Mouse (Mus musculus) 3T3-L1 (cell line): ENCODE results near the gene Wt1.

Experiments used
- DNase-seq: peaks from one replicate; pipeline ENCODE4 v3.0.0-alpha.2; 2015; ENCODE audit warnings: low read depth, low spot score

Gene Wt1

DNA sequence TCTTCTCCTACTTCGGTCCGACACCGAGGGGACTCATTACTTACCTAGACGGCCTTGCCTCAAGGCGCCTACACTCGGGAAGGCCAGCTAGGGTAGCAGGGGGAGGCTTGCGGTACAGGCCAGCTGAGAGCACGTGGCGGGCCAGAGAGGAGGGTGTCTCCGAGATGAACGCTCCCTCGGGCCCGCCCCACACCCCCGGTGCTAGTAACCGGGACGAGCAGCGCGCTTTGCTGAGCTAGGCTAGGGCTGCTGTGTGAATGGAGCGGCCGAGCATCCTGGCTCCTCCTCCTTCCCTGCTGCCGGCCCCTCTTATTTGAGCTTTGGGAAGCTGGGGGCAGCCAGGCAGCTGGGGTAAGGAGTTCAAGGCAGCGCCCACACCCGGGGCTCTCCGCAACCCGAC, at the start of gene Wt1:
TSS of gene Wt1 (plus strand) at position 251 of the 400 bp plus-strand sequence.
- DNase-seq = no peak

DNA sequence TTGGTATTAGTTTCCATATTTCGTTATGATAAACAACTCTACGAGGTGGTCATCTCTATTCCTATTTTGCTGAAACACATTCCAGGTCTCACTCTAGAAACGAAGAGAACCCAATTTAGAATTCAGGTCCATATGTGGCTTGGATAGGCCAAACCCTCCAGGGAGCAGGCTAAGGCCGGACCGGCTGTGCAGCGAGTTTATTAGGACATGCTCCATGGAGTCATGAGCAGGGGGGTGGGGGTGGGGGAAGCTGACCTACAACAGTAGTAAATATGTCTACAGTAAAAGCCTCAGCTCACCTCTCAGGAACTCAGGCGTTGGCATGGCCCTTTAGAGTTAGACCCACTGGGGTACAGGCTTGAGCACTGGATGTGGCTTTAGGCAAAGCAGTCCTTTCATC, 49.2 kb upstream of the Wt1 start:
- DNase-seq = no peak

DNA sequence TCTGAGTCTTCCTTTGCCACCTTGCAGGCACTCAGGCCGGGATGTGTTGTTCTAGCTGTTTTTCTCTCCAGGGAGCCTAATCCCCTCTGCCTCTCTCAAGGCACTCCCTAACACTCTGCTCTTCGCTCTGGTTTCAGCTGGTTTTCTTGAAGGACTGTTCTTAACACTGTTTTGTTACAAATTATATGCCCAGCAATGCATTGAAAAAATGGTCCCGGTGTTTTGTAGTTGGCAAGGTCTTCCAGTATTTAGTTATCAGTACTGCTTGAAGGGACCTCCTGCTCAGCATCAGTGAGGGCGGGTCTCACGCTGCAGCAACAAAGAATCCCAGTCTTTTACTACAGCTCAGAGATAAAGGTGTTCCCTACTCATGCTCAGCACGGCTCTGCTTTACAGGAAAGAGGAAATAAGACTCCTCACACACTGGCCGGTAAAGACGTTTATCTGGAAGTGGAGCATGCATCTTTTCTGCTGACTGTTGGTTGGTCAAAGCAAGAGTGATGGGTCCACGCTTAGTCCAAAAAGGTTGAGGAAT, 44.0 kb upstream of the Wt1 start:
- no peak for DNase-seq

DNA sequence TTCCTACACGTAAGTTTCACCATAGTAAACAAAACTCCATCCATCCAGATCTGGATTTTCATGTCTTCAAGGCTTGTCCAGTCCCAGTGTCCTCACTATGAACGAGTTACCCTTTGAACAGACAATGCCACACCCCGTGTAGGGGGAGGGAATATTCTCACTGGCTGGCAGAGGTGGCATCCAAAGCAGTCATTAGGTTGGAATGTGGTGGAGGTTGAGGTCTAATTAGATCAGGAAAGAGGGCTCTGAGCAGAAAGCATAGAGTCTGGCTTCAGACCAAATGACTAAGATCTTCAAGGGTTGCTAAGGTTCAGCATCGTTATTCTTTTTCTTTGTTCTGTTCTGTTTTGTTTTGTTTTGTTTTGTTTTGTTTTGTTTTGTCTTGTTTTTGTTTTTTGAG, 42.3 kb upstream of the Wt1 start:
- peak; percentile 43 for DNase-seq

DNA sequence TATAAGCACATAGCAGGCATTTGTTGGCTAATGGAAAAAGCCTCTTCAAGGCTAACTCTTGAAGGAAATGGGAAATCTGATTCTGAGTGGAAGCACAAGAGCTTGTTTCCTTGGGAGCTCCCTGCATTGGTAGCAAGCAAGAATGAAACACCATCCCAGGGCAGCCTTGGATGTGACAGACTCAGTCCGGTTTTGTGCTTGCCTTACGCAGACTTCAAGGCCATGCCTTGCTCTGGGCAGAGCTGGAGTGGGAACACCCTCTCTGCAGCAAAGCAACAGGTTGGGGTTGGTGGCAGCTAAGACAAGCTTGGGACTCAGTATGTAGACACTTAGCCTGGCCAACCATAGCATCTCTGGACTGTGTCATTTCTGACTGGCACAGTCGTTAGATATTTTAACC, 40.2 kb upstream of the Wt1 start:
- no peak for DNase-seq

DNA sequence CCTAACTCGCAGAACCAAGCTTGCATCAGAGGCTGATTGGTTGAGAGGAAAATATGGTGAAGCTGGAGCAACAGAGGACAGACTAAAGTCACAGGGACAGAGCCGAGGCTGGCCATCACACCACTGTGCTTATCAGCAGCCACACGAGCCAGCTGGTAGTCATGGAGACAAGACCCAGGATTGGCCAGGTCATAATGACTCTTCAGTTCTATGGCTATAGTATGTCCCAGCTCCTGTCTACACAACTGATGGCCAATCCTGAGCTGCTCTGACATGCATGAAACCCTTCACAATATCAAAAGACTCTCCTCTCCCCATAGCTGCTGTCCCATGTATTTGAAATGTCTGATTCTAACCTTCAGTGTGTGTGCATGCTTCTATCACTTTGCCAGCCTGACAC, 38.3 kb upstream of the Wt1 start:
- no peak for DNase-seq

DNA sequence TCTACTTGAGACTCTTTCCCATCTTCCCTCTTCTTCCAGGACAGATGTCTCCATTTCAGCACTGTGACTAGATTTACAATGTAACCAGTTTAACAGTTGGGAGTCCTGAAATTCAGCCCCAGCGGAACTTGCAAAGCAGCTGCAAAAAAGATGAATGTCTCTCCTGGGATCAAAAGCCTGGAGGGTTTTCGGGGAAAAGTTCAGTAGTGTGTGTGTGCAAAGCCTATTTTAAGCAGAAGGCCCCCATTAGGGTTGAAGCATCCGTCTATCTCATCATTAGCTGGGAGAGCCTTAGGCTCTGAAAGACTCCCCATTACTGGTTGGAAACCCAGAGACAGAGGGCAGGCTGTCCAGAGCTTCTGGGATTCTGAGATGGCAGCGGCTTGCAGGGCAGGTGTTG, 37.2 kb upstream of the Wt1 start:
- no peak for DNase-seq

DNA sequence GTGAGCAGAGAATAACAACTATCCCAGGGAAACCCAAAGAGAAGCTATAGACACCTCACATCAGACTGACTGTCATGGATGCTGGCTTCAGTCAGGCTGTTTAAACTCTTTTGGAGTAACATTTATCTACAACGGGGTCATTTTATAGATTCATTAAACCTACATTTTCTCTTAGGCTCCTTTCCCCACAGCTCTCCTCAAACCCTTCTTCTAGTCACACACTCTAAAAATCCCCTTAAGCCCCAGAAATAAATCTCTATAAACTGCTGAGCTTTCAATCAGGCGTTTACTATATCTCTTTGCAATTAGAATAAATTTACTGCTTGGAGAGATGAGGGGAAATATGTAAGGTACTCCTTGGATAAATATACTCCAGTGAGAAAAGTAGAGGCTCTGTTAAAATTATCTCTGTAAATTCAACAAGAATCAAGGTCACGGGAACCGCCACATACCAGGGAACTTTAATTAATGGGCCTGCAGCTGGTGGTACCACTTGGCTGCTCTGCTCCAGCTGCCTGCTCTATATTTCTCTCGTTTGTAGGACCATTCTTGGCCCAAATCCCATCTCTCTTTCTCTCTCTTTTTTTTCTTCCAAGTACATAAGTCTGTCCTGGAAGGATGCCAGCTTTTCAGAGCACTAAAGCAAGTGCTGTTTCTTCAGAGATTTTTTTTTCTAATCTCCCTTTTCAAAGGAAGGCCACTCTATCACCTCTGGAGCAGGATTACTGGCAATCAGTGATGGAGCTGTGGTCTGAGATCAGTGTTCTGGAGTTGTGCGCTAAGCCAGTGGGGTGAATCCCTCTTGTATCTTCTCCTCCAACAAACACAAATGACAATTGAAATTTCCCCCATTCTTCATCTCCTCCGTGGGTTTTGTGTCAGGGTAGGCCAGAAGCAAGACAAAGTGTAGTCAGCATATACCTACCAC, 36.5 kb upstream of the Wt1 start:
- DNase-seq = peak; percentile 48

DNA sequence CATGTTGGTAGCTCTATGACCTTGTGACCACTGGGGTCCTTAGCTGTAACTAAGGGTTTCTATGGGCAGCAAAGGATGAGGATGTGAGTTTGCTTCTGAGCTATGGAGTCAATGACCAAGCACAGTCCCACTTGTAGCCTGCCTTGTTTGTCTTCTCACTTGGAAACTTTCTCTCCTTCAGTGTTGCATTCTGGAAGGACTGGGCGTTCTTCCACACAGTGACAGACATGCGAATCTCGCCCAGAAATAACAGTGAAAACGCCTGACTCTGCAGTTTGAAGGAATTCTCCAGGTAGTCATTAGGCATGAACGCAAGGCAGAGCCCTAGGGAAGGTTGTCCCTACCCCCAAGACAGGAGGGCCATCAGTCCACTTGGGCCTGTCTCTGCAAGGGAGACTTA, 35.3 kb upstream of the Wt1 start:
- no peak for DNase-seq

DNA sequence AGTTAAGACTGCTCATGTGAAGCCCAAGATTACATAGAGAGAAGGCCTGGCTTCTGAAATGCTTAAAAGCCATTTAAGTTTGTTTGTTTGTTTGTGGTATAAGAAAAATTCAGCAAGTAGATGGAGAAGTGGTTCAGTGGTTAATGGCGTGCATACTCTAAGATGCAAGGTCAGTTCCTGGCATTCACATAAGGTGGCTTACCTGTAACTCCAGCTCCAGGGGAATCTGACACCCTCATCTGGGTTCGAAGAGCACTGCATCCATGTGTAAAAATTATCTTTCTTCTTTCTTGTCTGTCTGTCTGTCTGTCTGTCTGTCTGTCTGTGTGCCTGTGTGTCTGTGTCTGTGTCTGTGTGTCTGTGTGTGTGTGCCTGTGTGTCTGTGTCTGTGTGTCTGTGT, 34.6 kb upstream of the Wt1 start, which contains the start of gene Gm11060:
TSS of gene Gm11060 (plus strand) at position 301 of the 400 bp plus-strand sequence.
- DNase-seq = no peak

DNA sequence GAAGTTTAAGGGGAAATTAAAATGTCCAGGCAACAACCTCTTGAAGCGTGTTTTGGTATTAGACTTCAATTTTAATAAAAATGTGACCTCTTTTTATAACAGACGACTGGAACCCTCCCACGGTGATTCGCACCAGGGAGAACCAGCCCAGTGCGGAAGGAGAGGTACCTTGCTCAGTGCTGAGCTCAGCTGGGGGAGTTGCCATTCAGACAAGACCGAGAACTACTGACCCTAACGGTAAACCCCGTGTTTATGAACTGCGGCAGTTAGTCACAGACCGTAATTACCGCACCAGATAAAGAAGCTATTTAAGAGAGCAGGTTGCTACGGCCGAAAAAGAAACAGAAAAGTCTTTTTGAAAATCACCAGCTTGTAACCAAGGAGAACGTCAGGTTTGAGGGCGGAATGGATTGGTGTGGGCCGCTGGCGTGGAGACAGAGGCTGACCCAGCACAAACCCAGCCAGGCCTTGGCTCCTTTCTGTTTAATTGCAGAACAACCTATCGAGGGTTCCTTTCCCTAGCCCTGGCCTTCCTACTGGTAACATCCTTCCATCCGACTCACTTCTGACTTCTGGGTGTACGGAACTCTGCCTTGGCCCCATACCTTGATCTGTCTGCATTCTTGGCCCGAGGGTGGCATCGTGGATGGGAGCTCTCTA, 28.9 kb upstream of the Wt1 start:
- DNase-seq = no peak

DNA sequence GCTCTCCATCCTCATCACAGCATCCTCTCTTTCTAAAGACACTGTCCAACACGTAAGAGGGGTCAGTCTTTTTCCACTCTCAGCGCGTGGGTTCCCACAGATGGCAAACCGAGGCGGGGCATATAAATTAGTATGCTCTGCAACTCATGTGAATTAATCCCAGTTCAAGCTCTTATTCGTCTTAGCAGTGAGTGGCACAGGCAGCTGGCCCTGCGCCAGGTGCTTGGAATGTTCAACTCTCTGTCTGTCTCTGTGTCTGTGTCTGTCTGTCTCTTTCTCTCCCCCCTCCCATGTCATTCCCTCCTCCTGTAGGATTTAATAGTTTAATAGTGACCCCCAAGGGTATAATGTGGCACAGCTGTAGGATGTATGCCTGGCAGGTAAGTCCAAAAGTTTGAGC, 26.9 kb upstream of the Wt1 start:
- DNase-seq = no peak

DNA sequence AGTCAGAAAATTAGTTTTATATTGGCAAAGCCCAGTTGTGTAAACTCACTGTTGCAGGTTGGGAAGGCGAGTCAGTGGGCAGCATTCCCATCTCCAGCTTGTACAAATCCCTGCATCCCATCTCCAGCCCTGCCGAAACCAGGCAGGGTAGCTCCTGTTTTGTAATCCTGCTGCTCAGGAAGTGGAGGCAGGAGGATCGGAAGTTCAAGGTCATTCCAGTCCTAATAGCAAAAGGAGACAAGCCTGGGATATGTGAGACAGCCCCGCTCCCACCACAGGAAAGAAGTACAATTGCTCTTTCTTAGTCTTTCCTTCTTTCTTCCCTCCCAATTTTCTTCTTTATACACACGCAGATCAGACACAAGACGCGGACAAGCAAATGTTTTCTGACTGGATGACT, 25.8 kb upstream of the Wt1 start:
- no peak for DNase-seq

DNA sequence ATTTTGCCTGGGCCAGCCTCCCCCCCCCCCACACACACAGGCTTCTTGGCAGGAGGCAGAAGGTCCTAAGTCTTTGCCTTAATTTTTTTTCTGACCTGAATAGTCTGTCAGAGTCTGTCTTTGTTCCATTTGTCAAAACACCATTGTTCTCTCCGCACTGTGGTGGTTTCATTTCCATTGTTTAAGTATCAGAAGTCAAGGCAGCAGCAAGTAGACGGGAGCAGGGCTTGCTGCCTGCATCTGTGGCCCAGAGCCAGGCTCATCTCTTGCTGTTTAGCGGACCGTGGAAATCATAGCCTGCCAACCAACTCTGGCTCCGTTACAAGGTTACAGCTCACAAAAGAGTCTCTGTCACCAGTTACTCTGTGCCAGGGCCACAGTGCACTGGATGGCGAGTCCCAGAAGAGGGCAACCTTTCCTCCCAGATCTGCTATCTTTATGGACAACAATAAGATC, 17.6 kb upstream of the Wt1 start:
- DNase-seq = peak; percentile 96

DNA sequence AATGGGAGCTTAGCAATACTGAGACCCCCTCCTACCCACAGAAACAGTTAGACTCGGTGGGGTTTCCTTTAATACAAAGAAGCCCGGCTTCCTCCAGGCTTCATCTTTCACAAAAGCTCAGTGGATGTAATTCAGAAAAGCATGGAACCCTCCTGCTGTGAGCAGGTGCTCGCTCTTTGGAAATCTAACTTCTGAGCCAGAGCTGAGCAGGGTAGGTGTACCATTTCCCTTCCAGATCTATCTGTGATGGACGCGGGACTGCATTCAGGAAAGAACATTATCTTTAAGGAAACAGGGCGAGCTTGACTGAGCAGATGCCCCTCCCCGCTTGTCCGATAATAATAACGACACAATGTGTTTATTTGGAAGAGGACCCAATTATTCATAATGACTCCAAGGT, 12.3 kb upstream of the Wt1 start:
- no peak for DNase-seq

DNA sequence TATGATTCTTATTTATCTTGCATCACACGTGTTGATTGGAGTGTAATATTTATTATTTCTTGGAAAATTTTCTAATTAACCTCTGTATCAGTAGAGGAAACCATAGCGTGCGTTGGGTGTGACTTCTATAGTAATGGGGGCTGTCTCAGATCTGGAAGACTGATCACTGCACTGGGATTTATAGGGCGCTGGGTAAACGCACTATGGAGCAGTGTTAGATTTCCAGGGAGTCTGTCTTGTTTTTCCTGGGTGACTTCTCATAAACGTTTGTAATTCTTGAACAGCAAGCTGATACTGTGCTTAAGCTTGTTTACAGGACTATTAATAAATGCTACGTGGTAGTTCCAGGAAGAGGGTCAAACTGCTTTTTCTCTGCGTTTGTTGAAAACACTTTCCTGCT, 8.7 kb upstream of the Wt1 start:
- no peak for DNase-seq

DNA sequence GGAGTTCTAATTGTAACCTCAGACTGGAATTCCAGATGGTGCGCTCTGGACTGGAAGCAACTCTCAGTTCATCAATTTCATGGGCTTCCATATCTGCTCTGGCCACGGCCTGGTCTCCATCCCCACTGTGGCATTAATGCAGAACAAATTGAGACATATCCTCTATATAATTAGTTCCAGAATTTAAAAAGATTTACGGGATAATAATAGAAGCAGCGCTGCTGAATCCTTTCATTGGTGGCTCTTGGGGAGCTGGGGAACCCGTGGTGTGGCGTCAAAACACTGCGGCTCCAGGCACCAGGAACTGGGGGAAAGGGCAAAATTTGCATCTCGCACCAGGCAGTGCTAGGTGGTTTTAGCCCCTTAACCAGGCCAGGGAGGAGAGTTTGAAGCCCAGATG, 4.1 kb upstream of the Wt1 start:
- no peak for DNase-seq

DNA sequence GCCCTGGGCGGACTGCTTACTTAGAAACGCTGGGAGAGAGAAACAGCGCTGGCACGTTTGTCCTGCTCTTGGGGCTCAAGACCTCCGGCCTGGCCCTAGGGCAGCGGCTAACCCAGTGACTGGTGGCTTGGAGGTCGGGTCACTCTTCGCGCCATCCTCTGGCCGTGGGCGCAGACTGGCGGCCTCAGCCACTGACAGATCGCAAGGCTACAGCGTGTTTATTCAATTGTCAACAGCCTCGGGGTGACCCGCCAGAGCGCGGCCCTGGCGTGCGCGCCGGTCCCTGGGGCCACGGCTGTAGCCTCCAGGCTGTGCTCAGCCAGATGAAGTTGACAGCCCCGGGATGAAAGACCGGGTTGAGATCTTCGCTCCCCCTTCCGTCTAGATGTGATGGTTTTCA, 3.4 kb upstream of the Wt1 start:
- no peak for DNase-seq

DNA sequence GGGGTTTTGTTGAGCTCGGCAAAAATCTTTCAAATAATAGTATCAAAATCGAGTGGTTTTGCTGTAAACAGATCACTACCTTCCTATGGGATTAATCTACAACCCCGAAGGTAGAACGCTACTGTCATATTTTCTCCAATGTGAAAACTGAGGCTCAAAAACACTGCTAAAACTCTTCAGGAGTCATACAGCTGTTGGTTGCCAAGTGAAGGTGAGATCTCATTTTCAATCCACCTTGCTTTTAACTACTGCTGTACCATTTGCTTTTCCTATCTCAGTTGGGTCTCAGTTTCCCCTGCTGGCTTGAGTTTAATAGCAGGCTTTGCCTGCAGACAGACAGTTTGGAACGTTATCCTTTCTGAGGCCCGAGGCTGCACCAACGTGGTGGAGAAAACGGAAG, 2.9 kb upstream of the Wt1 start:
- DNase-seq = no peak

DNA sequence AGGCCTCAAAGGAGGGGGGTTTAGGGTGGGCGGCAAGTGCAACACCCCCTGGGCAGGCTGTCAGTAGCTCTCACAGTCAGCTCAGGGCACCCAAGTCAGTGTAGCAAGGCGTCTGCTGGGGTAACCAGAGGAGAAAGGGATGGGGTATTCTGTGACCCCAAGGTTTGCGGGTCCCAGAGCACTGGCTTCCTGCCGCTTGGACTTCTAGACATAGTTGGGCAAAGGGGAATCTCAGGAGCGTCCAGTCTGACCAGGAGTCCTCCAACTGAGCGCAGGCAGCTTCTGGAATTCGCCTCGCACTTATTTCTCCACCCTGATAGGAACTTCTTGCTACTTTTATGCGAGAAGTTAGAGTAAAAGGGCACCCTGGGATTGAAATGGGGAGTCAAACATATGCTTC, 2.4 kb upstream of the Wt1 start:
- DNase-seq = no peak

DNA sequence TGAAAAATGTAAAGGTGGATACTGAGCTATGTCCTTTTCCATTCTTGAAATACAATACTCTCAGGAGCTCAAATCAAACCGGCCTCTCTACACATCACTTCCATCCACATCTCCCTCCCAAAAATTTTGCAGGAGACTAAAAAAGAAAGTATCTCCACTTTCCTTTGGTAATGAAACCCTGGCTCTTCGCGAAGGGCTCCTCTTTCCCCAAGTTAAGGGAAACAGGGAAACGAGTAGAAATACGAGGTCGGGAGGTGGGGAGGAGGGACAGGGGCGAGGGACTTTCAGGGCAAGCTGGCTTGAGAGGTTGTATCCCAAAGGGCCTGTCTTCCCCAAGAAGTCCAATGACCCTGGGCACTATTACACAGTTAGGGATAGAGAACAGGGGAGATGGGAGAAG, 1.9 kb upstream of the Wt1 start:
- no peak for DNase-seq

DNA sequence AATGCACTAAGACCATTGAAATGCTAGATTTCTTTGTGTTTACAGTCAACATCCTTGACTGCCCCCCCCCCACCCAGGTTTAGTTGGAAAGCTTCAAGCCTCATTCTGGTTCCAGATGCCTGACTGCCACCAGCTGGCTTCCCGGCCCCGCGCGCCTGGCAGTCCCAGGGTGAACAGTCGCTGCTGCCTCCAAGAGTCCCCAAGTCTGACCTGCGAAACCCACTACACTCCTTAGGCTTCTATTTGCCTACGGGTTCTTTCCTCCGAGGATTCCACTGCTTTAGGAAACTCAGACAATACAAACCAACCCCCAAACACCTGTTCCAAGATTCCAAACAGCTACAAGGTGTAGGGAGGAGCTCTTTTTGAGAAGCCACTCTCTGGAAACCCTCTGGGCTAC, 1.1 kb upstream of the Wt1 start:
- DNase-seq = no peak

DNA sequence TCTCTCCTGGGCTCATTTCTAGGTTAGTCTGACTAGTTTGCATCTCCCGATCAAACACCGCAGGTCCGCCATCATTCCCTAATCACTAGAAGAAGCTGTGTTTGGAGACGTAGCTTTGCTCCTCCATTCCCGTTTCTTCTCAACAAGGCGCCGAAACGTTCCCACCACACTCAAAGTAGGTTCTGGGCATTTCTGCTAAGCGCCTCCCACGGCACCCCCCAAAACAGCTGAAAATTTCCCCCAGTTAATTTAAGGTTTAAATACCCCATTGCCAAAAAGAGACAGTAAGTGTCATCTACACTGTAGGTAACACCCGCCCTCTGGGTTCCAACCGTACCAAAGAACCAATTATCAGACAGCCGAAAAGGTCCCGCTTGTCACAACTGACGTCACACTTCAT, 688 bp upstream of the Wt1 start:
- DNase-seq = no peak
